Mouse (Mus musculus): ENCODE results near the gene Rarres2.
"Not testable (repeated sequence)": the region's sequence is repeated elsewhere in the genome, so short reads cannot be mapped to it uniquely, and the experiment has no call there.

Rarres2 gene

DNA sequence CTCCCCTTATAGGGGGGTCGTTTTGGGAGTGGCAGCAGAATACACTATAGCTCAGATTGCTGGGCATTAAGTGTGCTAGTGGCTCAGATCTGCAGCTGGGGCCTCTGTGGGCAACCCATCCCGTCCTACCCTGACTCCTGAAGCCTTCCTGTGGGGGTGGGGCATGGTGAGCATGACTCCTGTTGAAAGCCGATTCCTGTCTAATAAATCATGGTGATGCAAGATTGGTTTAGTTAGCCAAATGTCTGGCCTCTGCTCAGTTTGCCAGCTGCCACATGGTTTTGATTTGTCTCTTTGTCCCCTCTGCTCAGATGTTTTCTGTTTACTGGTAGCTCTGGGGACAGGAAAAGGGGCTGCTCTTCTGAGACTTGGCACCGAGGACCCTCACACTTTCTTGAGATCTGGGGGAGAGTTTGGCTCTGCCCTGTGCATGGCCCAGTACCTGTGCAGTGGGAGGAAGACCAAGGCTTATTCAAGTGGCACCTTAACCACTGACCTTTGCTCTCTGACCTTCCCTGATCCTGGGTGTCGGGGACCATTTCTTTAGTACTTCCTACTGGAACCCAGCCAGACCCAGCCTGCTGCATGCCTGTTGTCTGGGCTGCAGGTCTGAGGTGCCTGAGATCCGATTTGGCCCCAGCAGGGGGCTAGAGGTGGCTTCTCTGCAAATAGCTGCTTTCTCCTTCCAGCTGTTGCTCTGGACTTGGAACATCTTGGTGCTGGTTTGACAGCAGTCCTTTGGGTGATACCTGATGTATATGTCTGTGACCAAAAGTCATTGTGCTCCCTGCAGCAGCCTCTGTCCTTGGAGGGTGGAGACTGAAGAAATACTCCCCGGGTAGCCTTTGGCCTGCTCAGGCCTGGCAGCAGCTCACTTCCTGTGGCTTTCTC lies 30.8 kb downstream of the Rarres2 start:
- no peak for DNase-seq (ENCODE audit: low spot score)

GRCm38 (mm10) chr6:48540721-48541120 lies 31.9 kb downstream of the Rarres2 start:
- no peak for DNase-seq (ENCODE audit: low spot score)

- DNase-seq (ENCODE audit: low spot score) = no peak
Measured at GRCm38 (mm10) chr6:48539860-48540259, 32.7 kb downstream of the Rarres2 start.

DNA sequence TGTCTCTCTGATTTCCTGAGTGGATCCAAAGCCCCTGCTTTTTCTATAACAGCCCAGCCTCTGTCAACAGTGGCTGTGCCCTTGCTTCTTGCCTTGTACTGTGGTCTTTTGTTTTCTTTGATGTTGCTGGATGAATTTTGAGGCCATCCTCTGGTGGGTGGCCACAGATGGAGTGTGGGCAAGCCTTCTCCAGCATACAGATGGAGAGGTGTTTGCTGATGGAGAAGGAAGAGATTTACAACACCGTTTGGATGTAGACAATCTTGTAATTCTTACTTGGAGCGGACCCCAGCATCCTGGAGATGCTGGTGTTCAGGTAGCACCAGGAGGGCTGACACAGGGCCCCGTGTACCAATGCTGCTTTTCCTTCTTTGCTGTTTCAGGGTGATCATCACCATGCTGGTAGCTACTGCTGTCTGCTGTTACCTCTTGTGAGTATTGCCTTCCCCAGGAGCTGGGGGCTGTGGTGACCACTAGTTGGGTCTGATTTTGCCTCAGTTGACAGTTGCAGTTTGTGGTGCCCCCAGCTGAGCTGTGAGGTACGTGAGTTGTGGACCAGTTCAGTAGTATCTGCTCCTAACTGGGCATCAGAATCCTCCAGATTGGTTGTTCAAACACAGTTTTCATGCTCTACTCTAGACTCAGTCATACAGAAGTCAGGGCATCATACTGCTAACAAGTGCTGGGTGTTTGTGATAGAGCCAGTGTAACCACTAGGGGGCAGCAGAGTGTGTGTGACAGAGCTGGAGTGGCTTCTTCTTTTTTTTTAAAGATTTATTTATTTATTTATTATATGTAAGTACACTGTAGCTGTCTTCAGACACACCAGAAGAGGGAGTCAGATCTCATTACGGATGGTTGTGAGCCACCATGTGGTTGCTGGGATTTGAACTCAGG lies 33.5 kb downstream of the Rarres2 start:
- peak; percentile 52 for DNase-seq (ENCODE audit: low spot score)

GRCm38 (mm10) chr6:48537105-48537954 lies 35.3 kb downstream of the Rarres2 start, which contains the start of gene Atp6v0e2:
Gene Atp6v0e2, plus strand, starts transcription at chr6:48537615.
- DNase-seq (ENCODE audit: low spot score) = peak; percentile 86

DNA sequence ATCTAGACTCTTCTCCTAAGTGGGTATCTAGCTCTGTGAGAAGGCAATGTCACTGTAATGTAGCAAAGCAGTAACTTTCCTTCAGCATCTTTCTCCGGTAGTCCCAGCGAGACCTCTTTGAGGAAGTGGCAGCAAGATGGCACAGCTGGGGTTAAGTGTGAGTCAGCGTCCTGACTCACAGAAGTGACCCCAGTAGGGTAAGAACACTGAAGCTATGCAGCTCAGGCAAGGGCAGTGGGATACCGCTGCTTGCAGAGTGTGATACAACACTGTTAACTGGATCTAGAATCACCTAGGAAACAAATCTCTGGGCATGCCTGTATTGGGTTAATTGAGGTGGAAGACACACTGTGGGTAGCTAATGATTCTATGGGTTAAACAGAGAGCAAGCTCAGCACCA lies 36.5 kb downstream of the Rarres2 start:
- no peak for DNase-seq (ENCODE audit: low spot score)

DNA sequence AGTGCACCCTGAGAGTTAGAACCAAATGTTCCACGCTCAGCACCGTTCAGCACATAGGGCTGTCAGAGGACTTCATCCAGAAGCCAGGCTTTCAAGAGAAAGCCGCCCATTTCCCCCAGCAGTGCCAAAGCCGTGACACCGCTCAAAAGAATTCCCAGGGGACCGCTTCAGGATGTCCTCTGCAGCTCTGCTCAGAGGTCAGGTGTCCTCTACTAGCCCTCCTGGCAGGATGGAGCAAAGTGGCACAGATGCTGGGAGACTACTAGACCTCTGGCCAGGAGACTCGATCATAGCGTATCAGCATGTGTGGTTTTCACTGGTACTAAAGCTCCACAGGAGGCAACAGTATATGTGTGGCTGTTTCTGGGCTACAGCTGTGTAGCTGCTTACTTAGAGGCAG lies 37.7 kb downstream of the Rarres2 start:
- no peak for DNase-seq (ENCODE audit: low spot score)

DNA sequence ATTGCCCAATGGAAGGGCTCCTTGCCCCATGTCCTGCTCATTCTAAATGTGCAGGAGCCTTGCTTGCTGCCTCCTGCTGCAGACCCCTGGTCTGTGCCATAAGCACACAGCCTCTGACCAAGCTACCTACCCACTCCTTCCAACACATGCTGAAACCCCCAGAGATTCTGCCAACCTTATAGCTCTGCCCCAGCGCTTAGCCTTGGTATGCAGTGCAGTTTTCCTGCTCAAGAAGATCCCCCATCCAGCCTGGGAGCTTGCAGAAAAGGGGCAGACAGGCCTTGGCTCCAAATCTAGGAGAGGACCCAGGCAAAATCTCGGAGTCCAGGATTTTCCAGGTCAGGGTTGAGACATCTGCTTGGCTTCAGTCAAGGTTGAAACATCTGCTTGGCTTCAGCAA lies 39.1 kb downstream of the Rarres2 start:
- no peak for DNase-seq (ENCODE audit: low spot score)

- DNase-seq (ENCODE audit: low spot score) = peak; percentile 7
Measured at GRCm38 (mm10) chr6:48530862-48531261, 41.7 kb downstream of the Rarres2 start.

DNA sequence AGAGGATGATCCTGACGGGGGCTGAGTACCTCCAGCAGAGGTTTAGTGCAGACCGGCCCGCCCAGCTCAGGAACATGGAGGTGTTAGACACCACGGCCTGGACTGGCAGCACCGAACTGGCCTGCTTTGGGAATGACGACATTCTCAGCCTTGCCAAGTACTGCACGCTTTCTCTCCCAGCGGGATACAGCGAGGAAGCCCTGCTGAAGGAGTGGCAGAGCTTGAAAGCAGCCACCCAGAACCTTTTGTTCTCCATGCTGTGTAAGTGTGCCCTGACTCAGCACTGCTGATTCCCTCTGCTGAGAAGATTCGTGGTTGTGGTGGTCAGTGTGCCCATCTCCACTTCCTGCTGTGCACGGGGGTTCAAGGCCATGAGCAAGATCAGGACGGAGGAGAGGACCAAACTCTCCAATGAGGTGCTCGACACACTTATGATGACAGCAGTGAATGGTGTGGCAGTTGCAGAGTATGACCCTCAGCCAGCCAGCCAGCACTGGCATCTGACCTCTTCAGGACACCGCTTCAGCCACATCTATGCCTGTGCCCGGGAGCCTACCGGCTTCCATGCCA lies 42.6 kb downstream of the Rarres2 start:
- DNase-seq (ENCODE audit: low spot score) = no peak

GRCm38 (mm10) chr6:48529261-48529660 lies 43.3 kb downstream of the Rarres2 start:
- no peak for DNase-seq (ENCODE audit: low spot score)

GRCm38 (mm10) chr6:48527901-48528300 lies 44.7 kb downstream of the Rarres2 start:
- no peak for DNase-seq (ENCODE audit: low spot score)

- not testable (repeated sequence) for DNase-seq (ENCODE audit: low spot score)
Measured at GRCm38 (mm10) chr6:48524882-48525281, 47.7 kb downstream of the Rarres2 start.

Data from ovary, postnatal 36 days (tissue).